Mouse (Mus musculus) cerebellum, adult 8-10 months (tissue): ENCODE data around the gene Inpp5f.
"Not testable (repeated sequence)": the region's sequence is repeated elsewhere in the genome, so short reads cannot be mapped to it uniquely, and the experiment has no call there.

ENCODE experiments used
- DNase-seq: peaks from one replicate; pipeline ENCODE4 v3.0.0; 2022

Gene Inpp5f

GRCm38 (mm10) chr7:128668831-128669230 is 57.7 kb downstream of the Inpp5f start:
- DNase-seq = no peak

- DNase-seq = peak; percentile 71
Measured at GRCm38 (mm10) chr7:128671952-128672351, 60.8 kb downstream of the Inpp5f start.

- peak; percentile 71 for DNase-seq
Measured at GRCm38 (mm10) chr7:128672408-128673010, 61.4 kb downstream of the Inpp5f start.

GRCm38 (mm10) chr7:128678546-128678945 is 67.4 kb downstream of the Inpp5f start:
- no peak for DNase-seq

- peak; percentile 90 for DNase-seq
Measured at GRCm38 (mm10) chr7:128687821-128688564, 76.9 kb downstream of the Inpp5f start.

GRCm38 (mm10) chr7:128689347-128689746 is 78.2 kb downstream of the Inpp5f start:
- peak; percentile 50 for DNase-seq

- DNase-seq = peak; percentile 96
Measured at GRCm38 (mm10) chr7:128690070-128690469, 78.9 kb downstream of the Inpp5f start.

- DNase-seq = peak; percentile 38
Measured at GRCm38 (mm10) chr7:128690796-128691195, 79.7 kb downstream of the Inpp5f start.

GRCm38 (mm10) chr7:128692163-128692562 is 81.0 kb downstream of the Inpp5f start:
- DNase-seq = no peak

- no peak for DNase-seq
Measured at GRCm38 (mm10) chr7:128694848-128695247, 83.7 kb downstream of the Inpp5f start.

- DNase-seq = not testable (repeated sequence)
Measured at GRCm38 (mm10) chr7:128699959-128700358, 88.8 kb downstream of the Inpp5f start.

- peak; percentile 75 for DNase-seq
Measured at GRCm38 (mm10) chr7:128705735-128706134, 94.6 kb downstream of the Inpp5f start.

GRCm38 (mm10) chr7:128717991-128718390 is 106.9 kb downstream of the Inpp5f start:
- no peak for DNase-seq

- peak; percentile 58 for DNase-seq
Measured at GRCm38 (mm10) chr7:128724761-128725160, 113.6 kb downstream of the Inpp5f start.

GRCm38 (mm10) chr7:128725189-128725588 is 114.1 kb downstream of the Inpp5f start:
- no peak for DNase-seq

- DNase-seq = no peak
Measured at GRCm38 (mm10) chr7:128726999-128727398, 115.9 kb downstream of the Inpp5f start.

- no peak for DNase-seq
Measured at GRCm38 (mm10) chr7:128727701-128728100, 116.6 kb downstream of the Inpp5f start.

- DNase-seq = no peak
Measured at GRCm38 (mm10) chr7:128728738-128729137, 117.6 kb downstream of the Inpp5f start.

- DNase-seq = no peak
Measured at GRCm38 (mm10) chr7:128731585-128731984, 120.5 kb downstream of the Inpp5f start.

- DNase-seq = no peak
Measured at GRCm38 (mm10) chr7:128738041-128738440, 126.9 kb downstream of the Inpp5f start.

GRCm38 (mm10) chr7:128739116-128739461 is 128.0 kb downstream of the Inpp5f start:
- no peak for DNase-seq

GRCm38 (mm10) chr7:128739462-128740277 is 128.5 kb downstream of the Inpp5f start:
- DNase-seq = no peak

GRCm38 (mm10) chr7:128740334-128740733 is 129.2 kb downstream of the Inpp5f start, which contains the start of gene Mcmbp:
Gene Mcmbp (minus strand): TSS chr7:128740495.
- peak; percentile 95 for DNase-seq

GRCm38 (mm10) chr7:128743898-128744297 is 132.8 kb downstream of the Inpp5f start:
- no peak for DNase-seq
